Mouse (Mus musculus) yolk sac, embryonic 10.5 days (tissue): Measurements from ENCODE around the gene BC061212.
"Not testable (repeated sequence)": the region's sequence is repeated elsewhere in the genome, so short reads cannot be mapped to it uniquely, and the experiment has no call there.

Source experiments
- DNase-seq: peaks from one replicate; pipeline ENCODE4 v3.0.0-alpha.2; 2017; ENCODE audit warnings: low spot score

Gene BC061212

DNA sequence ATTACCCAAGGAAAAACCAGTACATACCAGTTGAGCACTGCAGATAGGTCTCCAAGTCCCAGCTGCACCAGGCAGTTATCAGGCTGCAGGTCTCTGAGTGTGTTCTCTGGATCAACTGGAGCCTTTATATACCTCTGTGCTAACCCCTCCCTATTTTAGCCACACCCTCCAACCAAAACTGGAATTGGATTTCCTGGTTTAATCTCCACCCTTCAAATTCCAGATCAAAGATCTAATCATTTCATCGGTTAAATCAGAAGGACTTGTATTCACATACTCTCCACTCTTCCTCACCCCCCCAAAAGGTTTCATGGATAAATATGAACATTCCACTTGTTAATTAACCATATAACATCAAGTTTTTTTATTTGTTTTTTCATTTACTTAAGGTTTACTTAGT lies at the start of gene BC061212:
Gene BC061212, minus strand, starts transcription at position 101 of the 400 bp plus-strand sequence.
- DNase-seq = not testable (repeated sequence)

DNA sequence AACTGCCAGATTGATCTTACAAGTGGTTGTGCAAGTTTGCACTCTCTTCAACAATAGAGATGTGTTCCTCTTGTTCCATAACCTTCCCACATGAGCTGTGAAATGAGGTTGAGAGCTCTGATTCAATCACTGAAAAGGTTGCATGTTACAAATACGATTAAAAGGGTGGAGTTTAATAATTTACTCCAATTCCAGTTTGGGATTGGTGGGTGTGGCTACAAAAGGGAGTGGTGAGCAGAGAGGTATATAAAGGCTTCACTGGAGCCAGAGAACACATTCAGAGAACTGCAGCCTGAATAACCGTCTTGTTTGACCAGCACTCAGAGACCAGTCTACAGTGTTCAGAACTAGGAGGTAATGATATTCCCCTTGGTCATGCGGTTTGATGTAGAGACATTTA lies 5.7 kb upstream of the BC061212 start, which contains the start of gene Gm6351:
Gene Gm6351, plus strand, starts transcription at position 301 of the 400 bp plus-strand sequence.
- DNase-seq = not testable (repeated sequence)
